14 mouse cellular contexts compared by ENCODE assay signal in the genomic region with DNA sequence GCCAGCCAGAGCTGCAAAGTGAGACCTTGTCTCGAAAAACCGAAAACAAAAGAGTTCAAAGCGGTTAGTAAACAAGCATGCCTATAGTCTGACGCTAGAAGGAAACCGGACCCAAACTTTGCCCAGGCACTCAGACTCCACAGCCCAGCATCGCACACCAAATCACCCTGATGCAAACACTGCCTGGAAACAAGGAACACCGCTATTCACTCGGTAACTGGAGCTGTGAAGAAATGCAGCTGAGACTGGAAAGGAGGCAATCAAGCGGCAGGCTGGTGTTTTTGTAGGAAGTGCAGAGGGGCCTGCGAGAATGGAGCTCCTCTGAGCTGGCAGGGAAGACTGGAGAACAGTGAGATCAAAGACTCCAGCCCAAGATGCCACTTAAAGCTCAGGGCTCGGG. TPM values are rescaled to one million over a fixed set of nuclear protein-coding genes. Genes with fewer than 3 reads are reported as not detected.
DNase-seq lines count a peak whose midpoint lies in the region; ATAC-seq and TF ChIP-seq lines count a peak whose summit lies in the region.
"Had no signal": no experiment of that assay in that cellular context is flagged by ENCODE, and none has a peak within 500 bp of the region (broad histone marks: within the 10 kb centered on the region; RNA-seq: fewer than 3 reads in every experiment).

No protein-coding gene starts in this region.

- H3K27me3 ChIP-seq in heart, embryonic 13.5 days (replicated peaks) = no peaks in the 10 kb centered on the region
- H3K27me3 ChIP-seq in forebrain, postnatal 0 days (ENCODE audit: insufficient read depth, low read length) = no peaks in the 10 kb centered on the region
- H3K27me3 ChIP-seq: stomach, embryonic 15.5 days had no signal

- no peak for TF ChIP-seq CTCF in layer of hippocampus, adult 2 months (conservative IDR thresholded peaks at IDR 0.05)
- TF ChIP-seq CTCF in forebrain, postnatal 0 days (IDR thresholded peaks at IDR 0.05; ENCODE audit: low read depth) = no peak
- TF ChIP-seq CTCF in olfactory bulb, adult 2 months (IDR thresholded peaks at IDR 0.05; ENCODE audit: insufficient read depth, low read depth, low read length) = no peak

- peak overlapping the region; percentile 64 for H3K4me2 ChIP-seq in heart, embryonic 13.5 days
- H3K4me2 ChIP-seq in forebrain, postnatal 0 days (ENCODE audit: low read depth) = no peak overlapping the region
- H3K4me2 ChIP-seq: stomach, embryonic 15.5 days had no signal

- H3K36me3 ChIP-seq in heart, embryonic 13.5 days = no peaks in the 10 kb centered on the region
- no peaks in the 10 kb centered on the region for H3K36me3 ChIP-seq in forebrain, postnatal 0 days (ENCODE audit: insufficient read depth)
- H3K36me3 ChIP-seq: stomach, embryonic 15.5 days had no signal

- H3K9ac ChIP-seq in heart, embryonic 13.5 days = peak overlapping the region; percentile 77
- H3K9ac ChIP-seq in forebrain, postnatal 0 days = no peak overlapping the region
- H3K9ac ChIP-seq: stomach, embryonic 15.5 days had no signal

- TF ChIP-seq POLR2A in olfactory bulb, adult 2 months (IDR thresholded peaks at IDR 0.05; ENCODE audit: insufficient read depth, low read depth, low read length) = no peak

- WGBS in heart, embryonic 13.5 days = 23% methylated on average over 11 of the region's 11 CpGs
- 20% methylated on average over 11 of the region's 11 CpGs for WGBS in forebrain, postnatal 0 days
- 31% methylated on average over 11 of the region's 11 CpGs for WGBS in olfactory bulb, adult 2 months

- DNase-seq in heart, adult 8-10 months (ENCODE audit: low spot score) = no peak
- DNase-seq in layer of hippocampus, adult 2 months (ENCODE audit: low spot score in 2 of 2) = no peak
- no peak for DNase-seq in layer of hippocampus, adult 9-11 months
- DNase-seq in forebrain, postnatal 0 days = peak; percentile 25
- no peak for DNase-seq in cerebellum, adult 9-11 months
- no peak for DNase-seq in lung, adult 18-20 months
- DNase-seq: adrenal gland, postnatal 36 days; cerebellum, adult 9-10 months; heart, postnatal 36 days; right cerebral cortex, adult 18-20 months had no signal

- peak overlapping the region; percentile 97 for H3K27ac ChIP-seq in heart, embryonic 13.5 days (replicated peaks)
- H3K27ac ChIP-seq in layer of hippocampus, adult 2 months = peak overlapping the region; percentile 69
- H3K27ac ChIP-seq in forebrain, postnatal 0 days (ENCODE audit: low read depth, low read length) = peak overlapping the region; percentile 22; the same call in 1 of the 2 replicates
- H3K27ac ChIP-seq in olfactory bulb, adult 2 months (ENCODE audit: insufficient read depth, low read depth, low read length) = peak overlapping the region; percentile 52

- H3K9me3 ChIP-seq in heart, embryonic 13.5 days = no peaks in the 10 kb centered on the region
- no peaks in the 10 kb centered on the region for H3K9me3 ChIP-seq in forebrain, postnatal 0 days (ENCODE audit: low read length)
- H3K9me3 ChIP-seq: stomach, embryonic 15.5 days had no signal

- peak overlapping the region; percentile 30; the same call in 1 of the 2 replicates for H3K4me3 ChIP-seq in heart, embryonic 13.5 days
- H3K4me3 ChIP-seq in layer of hippocampus, adult 2 months = no peak overlapping the region
- H3K4me3 ChIP-seq in forebrain, postnatal 0 days (ENCODE audit: low read depth, low read length) = no peak overlapping the region
- no peak overlapping the region for H3K4me3 ChIP-seq in olfactory bulb, adult 2 months (ENCODE audit: insufficient read depth, low read depth, low read length)
- H3K4me3 ChIP-seq: myocyte; stomach, embryonic 15.5 days had no signal

- peaks cover 63% of the 10 kb centered on the region for H3K4me1 ChIP-seq in heart, embryonic 13.5 days
- no peaks in the 10 kb centered on the region for H3K4me1 ChIP-seq in forebrain, postnatal 0 days (ENCODE audit: insufficient read depth)
- peaks cover 22% of the 10 kb centered on the region for H3K4me1 ChIP-seq in olfactory bulb, adult 2 months (ENCODE audit: control insufficient read depth, insufficient read depth, low read length)

- ATAC-seq in heart, embryonic 13.5 days (ENCODE audit: extremely low read depth, insufficient number of reproducible peaks, low FRiP score, low TSS enrichment) = no peak
- ATAC-seq in forebrain, postnatal 0 days = peak; percentile 39; the same call in 1 of the 2 replicates

RNA-seq across cellular contexts. Expression of a gene that starts 46.9 kb away (rescaled TPM):
- not detected in 2 replicates for polyA plus RNA-seq in heart, embryonic 13.5 days (2015; fragmentation: Nextera tagmentation; extraction: Ambion mirVana)
- total RNA-seq in heart, adult 8-10 months (2022) = not detected
- total RNA-seq in layer of hippocampus, adult 2 months (2021) = not detected
- total RNA-seq in forebrain, postnatal 0 days (2014; rRNA removed) = not detected in 2 replicates
- not detected in 2 replicates for polyA plus RNA-seq in forebrain, postnatal 0 days (2015; fragmentation: Nextera tagmentation; extraction: Ambion mirVana)
- polyA plus RNA-seq in olfactory bulb, adult 2 months (2012; ENCODE audit: insufficient read depth, insufficient read length, low replicate concordance, missing spikeins) = not detected in 2 replicates
- total RNA-seq: heart, postnatal 36 days had no signal
- polyA plus RNA-seq: myocyte; stomach, embryonic 15.5 days had no signal

Comparison
In these comparisons a context has a peak if more than half of its experiments do, and no peak if none do; other contexts are left out.
1. H3K27ac ChIP-seq: peak in every context shown above with its lines; median percentile 97 in heart, embryonic 13.5 days; 69 in layer of hippocampus, adult 2 months; 52 in olfactory bulb, adult 2 months; 22 in forebrain, postnatal 0 days.